Mouse (Mus musculus) layer of hippocampus, adult 8-10 months (tissue): ENCODE data around the gene Acss1. TPM values are rescaled to one million over a fixed set of nuclear protein-coding genes. Genes with fewer than 3 reads are reported as not detected.
A peak's percentile ranks its signal among the peaks of the same experiment; 100 is the strongest.

Experiments used
- DNase-seq, 2 experiments: peaks; one replicate each; pipeline ENCODE4 v3.0.0; 2022; ENCODE audit warnings: low spot score in 2 of 2
- total RNA-seq, 4 experiments: library from RNA; stranded (reverse); gene quantifications; 2 replicates each; pipeline ENCODE4 v1.2.4; 2022

Acss1 gene
- total RNA-seq, 4 experiments from 2014 or later: 26.4 to 33.7 (median 28.2) TPM

GRCm38 (mm10) chr2:150643726-150644415 is 24.4 kb downstream of the Acss1 start:
- DNase-seq: peak; percentile 72 to 87

- DNase-seq: no peak
Observed at GRCm38 (mm10) chr2:150643166-150643565, 25.1 kb downstream of the Acss1 start.

- DNase-seq: no peak
Observed at GRCm38 (mm10) chr2:150638370-150638733, 29.9 kb downstream of the Acss1 start.

- DNase-seq: no peak
Observed at GRCm38 (mm10) chr2:150637702-150638369, 30.5 kb downstream of the Acss1 start.

GRCm38 (mm10) chr2:150635877-150636446 is 32.3 kb downstream of the Acss1 start:
- DNase-seq: no peak

GRCm38 (mm10) chr2:150629255-150629654 is 39.0 kb downstream of the Acss1 start:
- DNase-seq: no peak

- DNase-seq: no peak
Observed at GRCm38 (mm10) chr2:150627140-150627539, 41.2 kb downstream of the Acss1 start.

- DNase-seq: no peak
Observed at GRCm38 (mm10) chr2:150624926-150625325, 43.4 kb downstream of the Acss1 start.

GRCm38 (mm10) chr2:150623957-150624356 is 44.3 kb downstream of the Acss1 start:
- DNase-seq: no peak

- DNase-seq: no peak
Observed at GRCm38 (mm10) chr2:150621698-150622097, 46.6 kb downstream of the Acss1 start.

- DNase-seq: no peak
Observed at GRCm38 (mm10) chr2:150610097-150610496, 58.2 kb downstream of the Acss1 start.

GRCm38 (mm10) chr2:150608872-150609560 is 59.3 kb downstream of the Acss1 start:
- peak; percentile 46 to 70 for DNase-seq

- DNase-seq: peak; percentile 94 to 96
Observed at GRCm38 (mm10) chr2:150608087-150608799, 60.1 kb downstream of the Acss1 start, which contains the start of gene Apmap. Apmap (minus strand) TSS chr2:150608567.

GRCm38 (mm10) chr2:150607086-150607485 is 61.2 kb downstream of the Acss1 start:
- no peak for DNase-seq

GRCm38 (mm10) chr2:150604802-150605201 is 63.5 kb downstream of the Acss1 start:
- DNase-seq: no peak

GRCm38 (mm10) chr2:150602166-150602565 is 66.1 kb downstream of the Acss1 start:
- no peak for DNase-seq

- no peak for DNase-seq
Observed at GRCm38 (mm10) chr2:150600263-150600662, 68.0 kb downstream of the Acss1 start.

- no peak for DNase-seq
Observed at GRCm38 (mm10) chr2:150595411-150596190, 72.7 kb downstream of the Acss1 start.

GRCm38 (mm10) chr2:150589076-150589475 is 79.2 kb downstream of the Acss1 start:
- DNase-seq: no peak

GRCm38 (mm10) chr2:150579628-150580027 is 88.7 kb downstream of the Acss1 start:
- DNase-seq: no peak

GRCm38 (mm10) chr2:150578603-150579002 is 89.7 kb downstream of the Acss1 start:
- no peak for DNase-seq
